ENCODE assay signal across 8 mouse cellular contexts in genomic region chr9:106447348-106447747, GRCm38 (mm10). TPM values are rescaled to one million over a fixed set of nuclear protein-coding genes. Genes with fewer than 3 reads are reported as not detected.
A peak's percentile ranks its signal among the peaks of the same experiment; 100 is the strongest.
DNase-seq lines count a peak whose midpoint lies in the region; ATAC-seq lines count a peak whose summit lies in the region.

Gene Abhd14b (plus strand): TSS chr9:106447459.
Gene Abhd14a (minus strand): TSS chr9:106447678.

- under 1% methylated on average over 24 of the region's 24 CpGs for WGBS in intestine, embryonic 14.5 days

- peak; percentile 86 for ATAC-seq in intestine, embryonic 14.5 days (replicated peaks; ENCODE audit: low FRiP score, low TSS enrichment, low read depth)

- H3K36me3 ChIP-seq in intestine, embryonic 14.5 days (ENCODE audit: control insufficient read depth, insufficient read depth, low read length): no peaks in the 10 kb centered on the region

- H3K9ac ChIP-seq in intestine, embryonic 14.5 days (ENCODE audit: low read length): peak within 1 kb of the TSS; percentile 61

- H3K4me3 ChIP-seq in intestine, embryonic 14.5 days (ENCODE audit: low read depth, low read length): peak within 1 kb of the TSS; percentile 58

- peak; percentile 91 for DNase-seq in adipocyte (ENCODE audit: low spot score)
- peak; percentile 97 for DNase-seq in embryo, embryonic 10 days (ENCODE audit: low spot score)
- peak; percentile 94 for DNase-seq in gastrocnemius, postnatal 25 days
- peak; percentile 92 for DNase-seq in intestine, embryonic 14.5 days (ENCODE audit: low spot score)
- DNase-seq in left cerebral cortex, postnatal 14 days (ENCODE audit: low spot score in 2 of 2): peak; percentile 88 to 90
- DNase-seq in mesoderm, embryonic 11.5 days (ENCODE audit: low read depth, low spot score): peak; percentile 93
- DNase-seq in right cerebral cortex, postnatal 36 days (ENCODE audit: low spot score in 2 of 2): peak; percentile 88 to 89
- peak; percentile 94 for DNase-seq in yolk sac, embryonic 10.5 days (ENCODE audit: low spot score)

- no peaks in the 10 kb centered on the region for H3K9me3 ChIP-seq in intestine, embryonic 14.5 days (ENCODE audit: control insufficient read depth, low read length)

- intact Hi-C loops in left cerebral cortex, postnatal 14 days (cut with DNase I): loop anchor here (2.0 kb wide), 1 partner anchor 29 kb away; the partner anchor contains the start of gene Parp3

- H3K4me2 ChIP-seq in intestine, embryonic 14.5 days (ENCODE audit: low read length): peak within 1 kb of the TSS; percentile 85

- H3K27me3 ChIP-seq in intestine, embryonic 14.5 days (replicated peaks; ENCODE audit: control insufficient read depth, insufficient read depth, low read length): no peaks in the 10 kb centered on the region

- peak within 1 kb of the TSS; percentile 44 for H3K27ac ChIP-seq in intestine, embryonic 14.5 days (ENCODE audit: low read depth)

- peaks cover 53% of the 10 kb centered on the region for H3K4me1 ChIP-seq in intestine, embryonic 14.5 days (replicated peaks; ENCODE audit: control insufficient read depth, insufficient read depth, low read length)

RNA-seq across cellular contexts. Expression of gene Abhd14b, which starts in this region (rescaled TPM):
- total RNA-seq in gastrocnemius, postnatal 25 days (2021): 1 to 10 TPM; 4.7 to 4.8 TPM
- polyA plus RNA-seq in intestine, embryonic 14.5 days (2014; fragmentation: Nextera tagmentation; extraction: Ambion mirVana): 25.7 and 27.2 TPM in 2 replicates
- total RNA-seq in left cerebral cortex, postnatal 14 days (2021): 1 to 10 TPM; 7.7 to 8.1 TPM

RNA-seq across cellular contexts. Expression of gene Abhd14a, which starts in this region (rescaled TPM):
- 10 to 100 TPM; 14.7 to 18.3 TPM for total RNA-seq in gastrocnemius, postnatal 25 days (2021)
- 55.9 and 58.2 TPM in 2 replicates for polyA plus RNA-seq in intestine, embryonic 14.5 days (2014; fragmentation: Nextera tagmentation; extraction: Ambion mirVana)
- 10 to 100 TPM; 48.7 to 54.1 TPM for total RNA-seq in left cerebral cortex, postnatal 14 days (2021)

Comparison
In these comparisons a context has a peak if more than half of its experiments do, and no peak if none do; other contexts are left out.
1. Peak in every context shown above with its lines: DNase-seq, ATAC-seq, H3K4me3 ChIP-seq and H3K27ac ChIP-seq.